Mouse (Mus musculus) hindbrain, postnatal 0 days (tissue): Measurements from ENCODE around the gene Rdh8. TPM values are rescaled to one million over a fixed set of nuclear protein-coding genes. Genes with fewer than 3 reads are reported as not detected.

Source experiments
- ATAC-seq: fragments of 200-750 bp; cut with Nextera tagmentation; 2 replicates; pipeline ENCODE4 v1.8.0; 2017; ENCODE audit warnings: mild to moderate bottlenecking, moderate TSS enrichment, moderate library complexity
- DNase-seq: peaks from one replicate; pipeline ENCODE4 v3.0.0-alpha.2; 2015; ENCODE audit warnings: low spot score
- H3K27ac ChIP-seq: fragments of 300-500 bp; sonication (generic); 2 replicates; pipeline ENCODE4 v1.5.1; 2014; ENCODE audit warnings: mild to moderate bottlenecking
- H3K27me3 ChIP-seq: fragments of 300-500 bp; sonication (generic); 2 replicates; pipeline ENCODE4 v1.6.1; 2014; ENCODE audit warnings: low read length, mixed read lengths; ENCODE audit not compliant: insufficient read depth
- H3K36me3 ChIP-seq: fragments of 300-500 bp; sonication (generic); 2 replicates; pipeline ENCODE4 v1.6.1; 2014; ENCODE audit warnings: low read length, mixed read lengths; ENCODE audit not compliant: insufficient read depth
- H3K4me1 ChIP-seq: fragments of 300-500 bp; sonication (generic); 2 replicates; pipeline ENCODE4 v1.6.1; 2014; ENCODE audit warnings: antibody characterized with exemption, low read length, mixed read lengths; ENCODE audit not compliant: insufficient read depth
- H3K4me2 ChIP-seq: fragments of 300-500 bp; sonication (generic); 2 replicates; pipeline ENCODE4 v1.6.1; 2014; ENCODE audit warnings: low read depth, mild to moderate bottlenecking, low read length, moderate library complexity, mixed read lengths
- H3K4me3 ChIP-seq: fragments of 300-500 bp; sonication (generic); 2 replicates; pipeline ENCODE4 v1.5.1; 2014; ENCODE audit warnings: low read length
- H3K9ac ChIP-seq: fragments of 300-500 bp; sonication (generic); replicated peaks from 2 replicates; pipeline ENCODE4 v1.6.1; 2014; ENCODE audit warnings: mild to moderate bottlenecking, low read length, moderate library complexity, mixed read lengths
- H3K9me3 ChIP-seq: fragments of 300-500 bp; sonication (generic); 2 replicates; pipeline ENCODE4 v1.6.1; 2016; ENCODE audit warnings: low read length, mixed read lengths
- CTCF ChIP-seq: IDR thresholded peaks from 2 replicates; pipeline ENCODE4 v1.5.1; 2016; ENCODE audit warnings: antibody characterized with exemption, control low read depth, low read depth
- WGBS: fragments of 180-500 bp; shearing (Covaris S2); extraction: QIAGEN DNeasy Blood & Tissue Kit; methylation state at CpG from one replicate; pipeline ENCODE4 v1.1.7; 2014; 5-methylcytosine and 5-hydroxymethylcytosine counted together
- polyA plus RNA-seq: library from polyadenylated mRNA; unstranded; fragments of >200 nt; fragmentation: Nextera tagmentation; extraction: Ambion mirVana; gene quantifications from 2 replicates; pipeline ENCODE4 v1.2.1, GENCODE M21; 2015
- total RNA-seq: library from RNA; depleted of rRNA; stranded (reverse); fragments of >200 nt; gene quantifications from 2 replicates; pipeline ENCODE4 v1.2.3, GENCODE M21; 2014

Gene Rdh8
- total and polyA plus RNA-seq, 2 experiments from 2014 or later: not detected

DNA sequence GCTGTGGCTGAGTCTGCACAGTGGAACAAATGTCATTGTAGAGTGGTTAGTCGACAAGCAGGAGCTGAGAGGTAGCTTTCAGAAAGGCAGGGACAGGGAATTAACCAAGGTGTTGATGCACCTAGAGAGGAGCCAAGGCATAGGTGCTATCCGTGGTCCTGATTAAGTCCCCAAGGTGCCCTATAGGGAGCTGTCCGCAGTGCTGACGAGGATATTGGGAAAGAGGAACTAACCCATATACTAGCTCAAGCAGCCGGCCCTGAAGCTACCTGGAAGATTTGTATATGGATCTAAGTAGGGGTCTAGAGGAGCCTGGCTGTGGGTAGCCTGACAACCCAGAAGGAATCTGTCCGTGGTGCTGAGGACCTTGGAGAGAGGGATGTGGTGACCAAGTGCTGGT is 38.8 kb downstream of the Rdh8 start:
- no peak for TF ChIP-seq CTCF
- Histone ChIP-seq H3K4me3 (no peak overlapping the region), H3K9me3 (no peaks in the 10 kb centered on the region), H3K27me3 (no peaks in the 10 kb centered on the region), H3K27ac (no peak overlapping the region), H3K4me2 (no peak overlapping the region), H3K4me1 (no peaks in the 10 kb centered on the region), H3K36me3 (no peaks in the 10 kb centered on the region), H3K9ac (no peak overlapping the region)
- ATAC-seq (no peak), DNase-seq (peak; percentile 23)
- WGBS: 12% methylated on average over 6 of the region's 6 CpGs

DNA sequence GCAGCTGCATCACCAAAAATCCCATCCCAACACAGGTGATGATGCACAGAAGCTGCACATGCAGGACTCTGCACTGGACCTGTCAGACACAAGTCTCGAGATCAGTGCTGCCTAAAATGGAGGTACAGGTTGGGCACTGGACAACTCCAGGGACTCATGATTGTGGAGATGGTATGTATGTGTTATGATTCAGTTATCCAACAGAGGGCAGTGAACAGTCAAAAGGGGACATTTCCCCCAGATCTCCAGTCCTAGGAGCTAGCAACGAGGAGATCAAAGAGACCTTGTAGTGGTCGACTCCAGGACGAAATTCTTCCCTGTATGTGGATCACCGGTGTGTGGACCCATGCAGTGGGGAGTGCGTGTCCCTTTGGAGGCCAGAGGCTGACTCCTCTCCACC is 41.6 kb downstream of the Rdh8 start:
- DNase-seq: no peak
- Histone ChIP-seq H3K36me3 (no peaks in the 10 kb centered on the region), H3K27ac (no peak overlapping the region), H3K27me3 (no peaks in the 10 kb centered on the region), H3K9ac (no peak overlapping the region), H3K9me3 (no peaks in the 10 kb centered on the region), H3K4me3 (no peak overlapping the region), H3K4me1 (no peaks in the 10 kb centered on the region), H3K4me2 (no peak overlapping the region)
- ATAC-seq: no peak
- TF ChIP-seq CTCF: no peak
- 41% methylated on average over 6 of the region's 6 CpGs for WGBS

DNA sequence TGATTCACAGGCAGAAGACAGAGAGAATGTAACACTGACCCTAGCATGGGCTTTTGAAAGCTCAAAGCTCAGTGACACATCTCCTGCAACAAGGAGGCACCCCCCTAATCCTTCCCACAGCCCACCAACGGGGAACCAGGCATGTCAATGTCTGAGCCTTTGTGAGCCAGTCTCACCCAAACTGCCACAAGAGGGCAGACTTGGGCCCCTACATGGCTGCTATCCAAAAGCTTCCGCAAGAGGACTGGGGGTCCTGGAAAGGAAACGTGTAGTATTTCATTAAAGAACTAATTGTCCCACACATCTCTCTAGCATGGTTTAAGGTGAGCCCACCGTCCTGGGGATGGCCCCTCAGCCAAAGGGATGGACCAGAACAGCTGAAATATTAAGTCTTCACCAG is 43.5 kb downstream of the Rdh8 start:
- no peaks in the 10 kb centered on the region for H3K9me3 ChIP-seq
- H3K9ac ChIP-seq: no peak overlapping the region
- peak; percentile 66 for TF ChIP-seq CTCF
- H3K27ac ChIP-seq: no peak overlapping the region
- no peak overlapping the region for H3K4me2 ChIP-seq
- WGBS: 9% methylated on average over 4 of the region's 4 CpGs
- H3K27me3 ChIP-seq: no peaks in the 10 kb centered on the region
- no peaks in the 10 kb centered on the region for H3K4me1 ChIP-seq
- 0 out of 2 replicates have a peak, but pooled peaks have one; percentile 10 for ATAC-seq
- H3K36me3 ChIP-seq: no peaks in the 10 kb centered on the region
- peak; percentile 70 for DNase-seq
- H3K4me3 ChIP-seq: no peak overlapping the region

DNA sequence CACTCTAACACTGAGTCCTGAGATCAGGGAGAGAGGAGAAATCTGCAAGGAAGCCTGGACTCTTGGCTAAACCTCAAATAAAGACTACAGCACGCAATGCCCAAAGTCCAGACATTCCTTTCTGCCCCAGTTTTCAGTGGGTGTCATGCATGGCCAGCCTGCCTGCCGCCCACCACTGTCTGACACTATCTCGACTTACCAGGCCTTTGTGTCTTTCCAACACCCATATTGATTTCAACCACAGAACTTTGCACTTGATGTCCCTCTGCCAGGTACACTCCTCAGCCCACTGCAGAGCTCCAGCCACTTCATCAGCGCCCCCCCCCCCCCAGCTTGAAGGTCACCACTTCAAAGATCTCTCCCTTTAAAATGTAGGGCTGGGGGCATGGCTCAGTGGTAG is 43.9 kb downstream of the Rdh8 start:
- ATAC-seq (no peak), DNase-seq (no peak)
- Histone ChIP-seq H3K4me2 (no peak overlapping the region), H3K4me1 (no peaks in the 10 kb centered on the region), H3K36me3 (no peaks in the 10 kb centered on the region), H3K9ac (no peak overlapping the region), H3K27ac (no peak overlapping the region), H3K4me3 (no peak overlapping the region), H3K9me3 (no peaks in the 10 kb centered on the region), H3K27me3 (no peaks in the 10 kb centered on the region)
- WGBS: 65% methylated on average over 4 of the region's 4 CpGs
- TF ChIP-seq CTCF: no peak

DNA sequence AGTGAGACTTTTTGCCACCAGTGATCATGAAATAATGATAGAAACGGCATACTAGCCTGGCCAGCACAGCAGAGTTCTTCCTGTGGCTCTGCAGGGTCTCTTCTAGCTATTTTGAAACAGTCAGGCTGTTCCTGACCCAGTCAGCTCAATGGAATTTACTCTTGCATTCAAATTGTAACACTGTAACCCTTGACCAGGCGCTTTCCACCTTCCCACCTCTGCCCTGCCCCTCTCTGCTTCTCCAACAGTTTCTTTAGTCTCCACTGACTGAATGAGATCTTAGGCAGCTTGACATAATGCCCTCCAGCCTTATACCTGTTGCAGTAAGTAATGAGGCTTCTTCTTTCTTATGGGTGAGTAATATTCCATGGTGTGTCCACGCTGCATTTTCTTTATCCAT is 48.6 kb downstream of the Rdh8 start:
- no peak overlapping the region for H3K4me3 ChIP-seq
- H3K27ac ChIP-seq: no peak overlapping the region
- no peaks in the 10 kb centered on the region for H3K9me3 ChIP-seq
- WGBS: 59% methylated on average over 3 of the region's 3 CpGs
- no peak for TF ChIP-seq CTCF
- H3K9ac ChIP-seq: no peak overlapping the region
- no peaks in the 10 kb centered on the region for H3K4me1 ChIP-seq
- H3K36me3 ChIP-seq: no peaks in the 10 kb centered on the region
- DNase-seq: no peak
- H3K27me3 ChIP-seq: no peaks in the 10 kb centered on the region
- ATAC-seq: no peak
- H3K4me2 ChIP-seq: no peak overlapping the region

DNA sequence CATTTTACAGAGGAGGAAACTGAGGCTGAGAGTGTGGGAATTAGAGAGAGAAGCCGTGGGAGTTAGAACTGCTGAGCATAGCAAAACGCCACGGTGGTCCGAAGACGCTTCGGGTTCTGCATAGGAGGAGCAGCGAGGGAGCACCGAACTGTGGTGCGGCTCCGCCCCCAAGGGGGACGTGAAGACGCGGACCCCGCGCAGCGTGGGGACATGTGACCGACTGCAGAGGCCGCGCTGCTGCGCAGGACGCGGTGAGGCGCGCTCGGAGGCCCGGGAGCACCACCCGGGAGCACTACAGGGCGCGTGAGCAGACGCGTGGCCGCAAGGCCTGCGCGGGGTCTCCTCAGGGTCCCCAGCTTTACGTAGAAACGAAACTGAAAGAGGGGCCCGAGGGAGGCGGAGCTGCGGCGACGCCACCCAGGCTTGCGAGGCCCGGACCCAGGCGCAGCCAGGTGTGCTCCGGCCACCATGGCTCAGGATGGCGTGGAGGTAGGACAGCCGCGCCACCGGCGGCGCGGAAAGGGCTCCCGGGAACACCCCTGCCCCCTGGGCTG is 50.2 kb downstream of the Rdh8 start, which contains the start of gene A230050P20Rik:
A230050P20Rik (plus strand) TSS at position 195 of the 554 bp plus-strand sequence.
- WGBS: 9% methylated on average over 53 of the region's 53 CpGs
- Histone ChIP-seq H3K9me3 (no peaks in the 10 kb centered on the region), H3K27me3 (no peaks in the 10 kb centered on the region), H3K27ac (no peak within 1 kb of the TSS), H3K9ac (peak within 1 kb of the TSS; percentile 52), H3K4me3 (peak within 1 kb of the TSS; percentile 41), H3K4me2 (peak within 1 kb of the TSS; percentile 63), H3K4me1 (no peaks in the 10 kb centered on the region), H3K36me3 (no peaks in the 10 kb centered on the region)
- TF ChIP-seq CTCF: no peak
- peak; percentile 81 for ATAC-seq
- DNase-seq: peak; percentile 76

DNA sequence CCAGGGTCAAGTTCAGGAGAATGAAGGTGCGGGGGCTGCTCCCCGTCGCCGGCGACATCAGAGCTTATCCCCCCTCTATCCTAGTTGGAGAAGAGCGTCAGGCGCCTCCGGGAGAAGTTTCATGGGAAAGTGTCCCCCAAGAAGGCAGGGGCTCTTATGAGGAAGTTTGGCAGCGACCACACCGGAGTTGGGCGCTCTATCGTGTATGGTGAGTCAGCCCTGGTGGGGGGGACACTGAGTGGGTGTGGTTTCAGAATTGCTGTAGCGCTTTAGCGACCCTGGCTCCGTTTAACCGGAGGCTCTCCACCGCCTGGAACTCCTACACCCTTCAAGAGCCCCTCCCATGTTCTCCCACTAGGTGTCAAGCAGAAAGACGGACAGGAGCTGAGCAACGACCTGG is 50.9 kb downstream of the Rdh8 start:
- no peak for TF ChIP-seq CTCF
- Histone ChIP-seq H3K27me3 (no peaks in the 10 kb centered on the region), H3K4me1 (no peaks in the 10 kb centered on the region), H3K9me3 (no peaks in the 10 kb centered on the region), H3K27ac (no peak overlapping the region), H3K4me3 (peak overlapping the region; percentile 41), H3K36me3 (0 out of 2 replicates have a peak, but pooled peaks cover 1% of the 10 kb centered on the region), H3K4me2 (peak overlapping the region; percentile 63), H3K9ac (peak overlapping the region; percentile 52)
- 11% methylated on average over 19 of the region's 19 CpGs for WGBS
- ATAC-seq (no peak), DNase-seq (no peak)
